Mouse (Mus musculus) forelimb bud, embryonic 11.5 days (tissue): ENCODE results near the gene Fam184a.
A peak's percentile ranks its signal among the peaks of the same experiment; 100 is the strongest.
"Not testable (repeated sequence)": the region's sequence is repeated elsewhere in the genome, so short reads cannot be mapped to it uniquely, and the experiment has no call there.

Source experiments
- DNase-seq: peaks from one replicate; pipeline ENCODE4 v3.0.0-alpha.2; 2012; ENCODE audit warnings: low read depth, low spot score

Gene Fam184a

GRCm38 (mm10) chr10:53691263-53691662 is 59.7 kb downstream of the Fam184a start:
- no peak for DNase-seq

GRCm38 (mm10) chr10:53688952-53689584 is 61.9 kb downstream of the Fam184a start:
- no peak for DNase-seq

GRCm38 (mm10) chr10:53688533-53688932 is 62.4 kb downstream of the Fam184a start:
- DNase-seq: no peak

GRCm38 (mm10) chr10:53687888-53688287 is 63.0 kb downstream of the Fam184a start:
- no peak for DNase-seq

GRCm38 (mm10) chr10:53685806-53686205 is 65.1 kb downstream of the Fam184a start:
- DNase-seq: no peak

- DNase-seq: no peak
These were observed 67.7 kb downstream of the Fam184a start for GRCm38 (mm10) chr10:53683226-53683625.

- DNase-seq: no peak
These were observed 71.0 kb downstream of the Fam184a start for GRCm38 (mm10) chr10:53679690-53680557.

GRCm38 (mm10) chr10:53661788-53662187 is 89.1 kb downstream of the Fam184a start:
- no peak for DNase-seq

- not testable (repeated sequence) for DNase-seq
These were observed 96.7 kb downstream of the Fam184a start for GRCm38 (mm10) chr10:53654239-53654638.

GRCm38 (mm10) chr10:53650683-53651082 is 100.2 kb downstream of the Fam184a start:
- no peak for DNase-seq

- DNase-seq: peak; percentile 26
These were observed 109.4 kb downstream of the Fam184a start for GRCm38 (mm10) chr10:53641507-53641906.

GRCm38 (mm10) chr10:53635246-53635971 is 115.5 kb downstream of the Fam184a start:
- no peak for DNase-seq

GRCm38 (mm10) chr10:53634160-53634559 is 116.8 kb downstream of the Fam184a start:
- no peak for DNase-seq

GRCm38 (mm10) chr10:53630339-53630738 is 120.6 kb downstream of the Fam184a start, which contains the start of gene Mcm9:
Gene Mcm9 (minus strand): TSS chr10:53630439.
- DNase-seq: not testable (repeated sequence)

- DNase-seq: peak; percentile 96
These were observed 121.0 kb downstream of the Fam184a start for GRCm38 (mm10) chr10:53629918-53630250.

GRCm38 (mm10) chr10:53629247-53629917 is 121.5 kb downstream of the Fam184a start:
- DNase-seq: peak; percentile 94

- DNase-seq: no peak
These were observed 134.9 kb downstream of the Fam184a start for GRCm38 (mm10) chr10:53615850-53616616.

GRCm38 (mm10) chr10:53613955-53614354 is 137.0 kb downstream of the Fam184a start:
- no peak for DNase-seq

- DNase-seq: no peak
These were observed 138.8 kb downstream of the Fam184a start for GRCm38 (mm10) chr10:53612172-53612571.

GRCm38 (mm10) chr10:53608274-53608673 is 142.6 kb downstream of the Fam184a start:
- DNase-seq: no peak

GRCm38 (mm10) chr10:53605328-53605727 is 145.6 kb downstream of the Fam184a start:
- no peak for DNase-seq
